Mouse (Mus musculus): ENCODE results near the gene Tcirg1. TPM values are rescaled to one million over a fixed set of nuclear protein-coding genes. Genes with fewer than 3 reads are reported as not detected.

The Tcirg1 gene
- polyA plus RNA-seq (2015; fragmentation: Nextera tagmentation; extraction: Ambion mirVana): 40.3 and 52.9 TPM in 2 replicates

- H3K4me1 ChIP-seq: peaks cover 46% of the 10 kb centered on the region
- peak within 1 kb of the TSS; percentile 52; the same call in 1 of the 2 replicates for H3K27ac ChIP-seq
- H3K4me2 ChIP-seq (replicated peaks): peak within 1 kb of the TSS; percentile 83
- H3K4me3 ChIP-seq: peak within 1 kb of the TSS; percentile 58
- H3K27me3 ChIP-seq: no peaks in the 10 kb centered on the region
- peaks cover 56% of the 10 kb centered on the region for H3K36me3 ChIP-seq
- WGBS: 4% methylated on average over 36 of the region's 36 CpGs
- no peaks in the 10 kb centered on the region for H3K9me3 ChIP-seq
- peak within 1 kb of the TSS; percentile 76 for H3K9ac ChIP-seq
- ATAC-seq (ENCODE audit: low FRiP score, low read depth): peak; percentile 89
Measured at GRCm38 (mm10) chr19:3906795-3907786, at the start of gene Tcirg1. Gene Tcirg1 (minus strand): TSS chr19:3907133.

- no peak overlapping the region for H3K4me2 ChIP-seq (replicated peaks)
- no peak overlapping the region for H3K4me3 ChIP-seq
- H3K27ac ChIP-seq: no peak overlapping the region
- no peaks in the 10 kb centered on the region for H3K9me3 ChIP-seq
- H3K27me3 ChIP-seq: no peaks in the 10 kb centered on the region
- H3K9ac ChIP-seq: no peak overlapping the region
- 49% methylated on average over 4 of the region's 4 CpGs for WGBS
- no peak for ATAC-seq (ENCODE audit: low FRiP score, low read depth)
- H3K4me1 ChIP-seq: no peaks in the 10 kb centered on the region
- H3K36me3 ChIP-seq: no peaks in the 10 kb centered on the region
Measured at GRCm38 (mm10) chr19:3955804-3956203, 48.9 kb upstream of the Tcirg1 start.

GRCm38 (mm10) chr19:3955033-3955432 is 48.1 kb upstream of the Tcirg1 start:
- no peak for ATAC-seq (ENCODE audit: low FRiP score, low read depth)
- no peaks in the 10 kb centered on the region for H3K4me1 ChIP-seq
- H3K27ac ChIP-seq: no peak overlapping the region
- no peaks in the 10 kb centered on the region for H3K36me3 ChIP-seq
- no peak overlapping the region for H3K9ac ChIP-seq
- H3K4me3 ChIP-seq: no peak overlapping the region
- no peak overlapping the region for H3K4me2 ChIP-seq (replicated peaks)
- no peaks in the 10 kb centered on the region for H3K27me3 ChIP-seq
- H3K9me3 ChIP-seq: no peaks in the 10 kb centered on the region
- 71% methylated on average over 3 of the region's 3 CpGs for WGBS

GRCm38 (mm10) chr19:3952099-3952498 is 45.2 kb upstream of the Tcirg1 start:
- no peak overlapping the region for H3K27ac ChIP-seq
- no peaks in the 10 kb centered on the region for H3K36me3 ChIP-seq
- no peaks in the 10 kb centered on the region for H3K27me3 ChIP-seq
- H3K4me1 ChIP-seq: no peaks in the 10 kb centered on the region
- ATAC-seq (ENCODE audit: low FRiP score, low read depth): no peak
- no peak overlapping the region for H3K4me2 ChIP-seq (replicated peaks)
- no peak overlapping the region for H3K9ac ChIP-seq
- 65% methylated on average over 1 of the region's 1 CpGs for WGBS
- no peak overlapping the region for H3K4me3 ChIP-seq
- no peaks in the 10 kb centered on the region for H3K9me3 ChIP-seq

GRCm38 (mm10) chr19:3951461-3951860 is 44.5 kb upstream of the Tcirg1 start:
- no peaks in the 10 kb centered on the region for H3K4me1 ChIP-seq
- H3K36me3 ChIP-seq: no peaks in the 10 kb centered on the region
- no peaks in the 10 kb centered on the region for H3K27me3 ChIP-seq
- H3K27ac ChIP-seq: no peak overlapping the region
- H3K9me3 ChIP-seq: no peaks in the 10 kb centered on the region
- H3K4me3 ChIP-seq: no peak overlapping the region
- H3K9ac ChIP-seq: no peak overlapping the region
- no peak for ATAC-seq (ENCODE audit: low FRiP score, low read depth)
- H3K4me2 ChIP-seq (replicated peaks): no peak overlapping the region

GRCm38 (mm10) chr19:3950331-3950730 is 43.4 kb upstream of the Tcirg1 start:
- Histone ChIP-seq H3K9ac (no peak overlapping the region), H3K27me3 (no peaks in the 10 kb centered on the region), H3K4me3 (no peak overlapping the region), H3K27ac (no peak overlapping the region), H3K36me3 (no peaks in the 10 kb centered on the region), H3K9me3 (no peaks in the 10 kb centered on the region), H3K4me2 (replicated peaks) (no peak overlapping the region), H3K4me1 (no peaks in the 10 kb centered on the region)
- no peak for ATAC-seq (ENCODE audit: low FRiP score, low read depth)
- 76% methylated on average over 3 of the region's 3 CpGs for WGBS

- Histone ChIP-seq H3K4me3 (no peak overlapping the region), H3K27ac (no peak overlapping the region), H3K27me3 (peaks cover 6% of the 10 kb centered on the region; the same call in 1 of the 2 replicates), H3K9ac (no peak overlapping the region), H3K4me2 (replicated peaks) (no peak overlapping the region), H3K9me3 (no peaks in the 10 kb centered on the region), H3K4me1 (no peaks in the 10 kb centered on the region), H3K36me3 (no peaks in the 10 kb centered on the region)
- no peak for ATAC-seq (ENCODE audit: low FRiP score, low read depth)
- 68% methylated on average over 14 of the region's 14 CpGs for WGBS
Measured at GRCm38 (mm10) chr19:3948546-3948945, 41.6 kb upstream of the Tcirg1 start.

- H3K36me3 ChIP-seq: no peaks in the 10 kb centered on the region
- no peaks in the 10 kb centered on the region for H3K9me3 ChIP-seq
- peaks cover 12% of the 10 kb centered on the region; the same call in 1 of the 2 replicates for H3K27me3 ChIP-seq
- 74% methylated on average over 3 of the region's 3 CpGs for WGBS
- no peak overlapping the region for H3K4me2 ChIP-seq (replicated peaks)
- no peak overlapping the region for H3K27ac ChIP-seq
- H3K9ac ChIP-seq: no peak overlapping the region
- H3K4me1 ChIP-seq: no peaks in the 10 kb centered on the region
- no peak for ATAC-seq (ENCODE audit: low FRiP score, low read depth)
- no peak overlapping the region for H3K4me3 ChIP-seq
Measured at GRCm38 (mm10) chr19:3947813-3948212, 40.9 kb upstream of the Tcirg1 start.

GRCm38 (mm10) chr19:3946715-3947114 is 39.8 kb upstream of the Tcirg1 start:
- no peak overlapping the region for H3K27ac ChIP-seq
- no peaks in the 10 kb centered on the region for H3K9me3 ChIP-seq
- no peaks in the 10 kb centered on the region for H3K36me3 ChIP-seq
- H3K4me2 ChIP-seq (replicated peaks): no peak overlapping the region
- no peak overlapping the region for H3K4me3 ChIP-seq
- 15% methylated on average over 2 of the region's 2 CpGs for WGBS
- no peak overlapping the region for H3K9ac ChIP-seq
- peak; percentile 64 for ATAC-seq (ENCODE audit: low FRiP score, low read depth)
- H3K27me3 ChIP-seq: peaks cover 15% of the 10 kb centered on the region; the same call in 1 of the 2 replicates
- no peaks in the 10 kb centered on the region for H3K4me1 ChIP-seq

GRCm38 (mm10) chr19:3945872-3946564 is 39.1 kb upstream of the Tcirg1 start:
- ATAC-seq (ENCODE audit: low FRiP score, low read depth): no peak
- Histone ChIP-seq H3K9me3 (no peaks in the 10 kb centered on the region), H3K4me1 (no peaks in the 10 kb centered on the region), H3K36me3 (no peaks in the 10 kb centered on the region), H3K9ac (no peak overlapping the region), H3K4me3 (no peak overlapping the region), H3K4me2 (replicated peaks) (no peak overlapping the region), H3K27ac (no peak overlapping the region), H3K27me3 (peaks cover 15% of the 10 kb centered on the region; the same call in 1 of the 2 replicates)
- WGBS: 31% methylated on average over 10 of the region's 10 CpGs

- ATAC-seq (ENCODE audit: low FRiP score, low read depth): no peak
- Histone ChIP-seq H3K4me2 (replicated peaks) (peak overlapping the region; percentile 36), H3K4me1 (no peaks in the 10 kb centered on the region), H3K9ac (0 out of 2 replicates have a peak overlapping the region, but pooled peaks have one; percentile 25), H3K27ac (no peak overlapping the region), H3K36me3 (no peaks in the 10 kb centered on the region), H3K4me3 (no peak overlapping the region), H3K9me3 (no peaks in the 10 kb centered on the region), H3K27me3 (peaks cover 15% of the 10 kb centered on the region; the same call in 1 of the 2 replicates)
- 28% methylated on average over 27 of the region's 27 CpGs for WGBS
Measured at GRCm38 (mm10) chr19:3942986-3943735, 36.2 kb upstream of the Tcirg1 start.
